Mouse (Mus musculus): ENCODE data around the gene Pax7.

Gene Pax7

DNA sequence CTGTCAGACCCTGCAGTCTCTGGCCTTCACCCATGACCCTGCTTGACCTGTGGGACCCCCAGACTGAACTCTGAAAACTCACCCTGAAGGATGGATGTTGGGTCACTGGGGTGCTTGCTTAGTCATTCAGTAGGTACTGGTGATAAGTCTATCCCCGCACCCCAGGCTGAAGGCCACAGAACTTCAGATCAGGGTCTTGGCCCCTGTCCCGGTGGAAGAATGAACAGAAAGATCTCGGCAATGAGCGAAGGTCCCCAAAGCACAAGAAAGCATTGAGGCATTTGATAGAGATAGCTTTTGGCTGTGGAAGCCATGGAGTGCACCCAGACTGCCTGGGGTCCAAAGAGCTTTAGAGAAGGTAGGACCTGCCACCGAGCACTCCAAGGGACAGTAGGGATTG is 82.4 kb downstream of the Pax7 start:
- no peak for DNase-seq (ENCODE audit: extremely low spot score)

DNA sequence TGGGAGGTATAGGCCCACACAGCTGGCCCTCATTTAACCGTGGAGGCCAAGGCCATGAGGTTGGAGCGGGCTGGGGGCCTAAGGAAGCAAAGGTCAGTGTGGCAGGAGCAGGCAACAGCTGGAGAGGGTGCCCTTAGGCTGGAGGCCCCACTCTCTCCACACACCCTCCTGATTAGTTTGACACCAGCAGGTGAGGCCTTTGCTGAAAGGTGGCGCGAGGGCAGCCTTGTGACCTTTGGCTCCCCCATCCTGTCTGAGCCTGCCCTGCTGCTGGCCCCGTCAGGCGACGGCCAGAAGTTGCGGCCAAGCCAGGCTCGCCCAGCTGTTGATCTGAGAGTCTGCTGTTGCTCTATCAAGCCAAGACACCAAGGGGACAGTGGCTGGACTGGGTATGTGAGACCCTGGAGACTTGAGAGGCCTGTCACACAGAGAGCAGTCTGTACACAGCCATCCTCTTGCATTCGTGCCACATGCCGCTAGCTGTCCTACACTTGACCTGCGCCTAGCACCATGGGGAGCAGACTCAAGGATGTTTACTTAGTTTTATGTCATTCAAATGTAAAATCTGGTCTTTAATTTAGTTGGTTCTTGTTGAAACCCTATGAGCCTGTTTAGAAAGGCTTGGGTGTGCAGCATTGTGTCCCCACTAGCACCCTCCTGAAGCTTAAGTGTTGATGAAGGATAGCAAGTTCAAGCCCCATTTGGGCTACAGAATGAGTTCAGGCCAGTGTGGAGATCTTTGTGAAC is 86.0 kb downstream of the Pax7 start:
- peak; percentile 64 for DNase-seq (ENCODE audit: extremely low spot score)

GRCm38 (mm10) chr4:139746177-139746576 is 87.2 kb downstream of the Pax7 start:
- DNase-seq (ENCODE audit: extremely low spot score), result no peak

DNA sequence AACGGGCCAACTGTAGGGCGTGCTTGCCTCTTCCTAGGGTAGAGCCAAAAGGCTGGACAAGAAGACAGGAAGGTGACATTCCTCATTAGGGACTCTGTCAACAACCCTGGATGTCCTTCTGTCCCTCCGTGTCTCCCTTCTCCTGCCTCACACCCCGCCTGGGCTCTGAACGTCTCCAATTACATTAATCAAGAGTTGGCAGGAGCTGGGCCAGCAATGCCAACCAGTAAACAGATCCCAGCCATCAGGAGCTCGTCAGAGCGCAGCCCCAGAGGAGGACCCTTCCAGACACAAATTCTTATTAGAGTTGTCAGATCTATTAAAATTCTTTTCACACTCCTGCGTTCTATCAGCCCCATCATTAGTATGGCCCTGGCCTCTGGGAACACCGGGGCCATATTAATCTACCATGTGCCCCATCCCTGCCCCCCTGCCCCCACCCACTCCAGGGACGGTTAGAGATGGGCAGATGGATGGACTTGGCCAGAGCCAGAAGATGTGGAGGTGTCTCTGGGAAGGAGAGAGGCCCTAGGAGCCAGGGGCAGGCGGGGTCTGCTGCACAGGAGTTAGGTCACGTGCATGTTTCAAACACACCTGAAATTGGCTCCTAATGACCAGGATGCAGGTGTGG is 88.4 kb downstream of the Pax7 start:
- no peak for DNase-seq (ENCODE audit: extremely low spot score)

GRCm38 (mm10) chr4:139743626-139744025 is 89.7 kb downstream of the Pax7 start:
- DNase-seq (ENCODE audit: extremely low spot score), result no peak

DNA sequence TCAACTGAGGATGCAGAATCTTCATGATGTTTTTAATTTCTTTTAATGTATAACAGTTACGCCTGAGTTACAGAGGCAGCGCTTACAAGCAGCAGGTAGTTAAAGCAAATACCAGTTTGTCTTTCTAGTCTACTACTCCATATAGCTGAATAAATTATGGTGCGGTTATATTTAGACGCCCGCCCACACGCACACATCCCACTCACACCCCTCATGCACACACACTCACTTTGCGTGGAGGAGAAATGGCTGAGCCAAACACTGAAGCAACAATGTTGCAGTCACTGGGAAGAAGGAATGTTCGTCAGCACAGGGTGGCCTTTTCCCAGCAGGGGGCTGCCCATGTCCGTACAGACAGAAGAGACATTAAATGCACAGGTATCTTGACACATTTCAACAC is 96.3 kb downstream of the Pax7 start:
- no peak for DNase-seq (ENCODE audit: extremely low spot score)

- DNase-seq (ENCODE audit: extremely low spot score), result no peak
Observed at GRCm38 (mm10) chr4:139727101-139727500, 106.2 kb downstream of the Pax7 start.

DNA sequence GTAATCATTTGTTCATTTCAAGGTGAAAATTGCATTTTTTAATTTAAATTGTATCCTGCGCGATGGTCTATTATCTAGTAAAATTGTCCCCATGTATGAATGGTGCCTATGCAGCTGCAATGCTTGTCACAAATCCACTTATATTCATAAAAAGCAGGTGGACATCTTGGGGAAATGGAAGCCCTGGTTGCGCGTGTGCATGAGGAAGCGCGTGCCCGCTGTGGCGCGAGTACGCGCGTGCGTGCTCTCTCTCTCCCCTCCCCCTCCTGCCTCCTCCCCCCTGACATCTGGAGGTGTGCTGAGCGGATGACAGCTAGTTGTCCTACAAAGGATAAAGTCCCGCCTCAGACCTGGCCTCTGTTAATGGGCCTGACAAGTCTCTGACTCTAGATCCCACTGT is 107.9 kb downstream of the Pax7 start:
- no peak for DNase-seq (ENCODE audit: extremely low spot score)

DNA sequence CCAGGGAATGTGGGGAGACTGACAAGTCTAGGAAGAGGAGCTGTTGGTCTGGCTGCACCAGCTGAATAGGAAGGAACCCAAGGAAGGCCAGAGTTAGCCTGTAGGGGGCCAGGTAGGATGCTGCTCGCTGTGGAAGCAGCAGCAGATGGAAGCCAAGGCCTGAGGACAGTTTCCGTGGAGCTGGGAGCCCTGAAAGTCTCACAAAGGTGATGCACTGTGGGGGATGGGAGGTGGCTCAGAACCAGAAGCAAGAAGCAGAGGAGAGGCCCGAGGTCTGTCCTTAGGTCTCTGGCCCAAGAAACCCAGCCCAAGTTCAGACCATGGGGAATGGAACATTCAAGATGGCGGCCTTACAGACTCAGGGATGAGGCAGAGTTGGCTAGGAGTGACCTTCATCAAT is 109.0 kb downstream of the Pax7 start:
- no peak for DNase-seq (ENCODE audit: extremely low spot score)

DNA sequence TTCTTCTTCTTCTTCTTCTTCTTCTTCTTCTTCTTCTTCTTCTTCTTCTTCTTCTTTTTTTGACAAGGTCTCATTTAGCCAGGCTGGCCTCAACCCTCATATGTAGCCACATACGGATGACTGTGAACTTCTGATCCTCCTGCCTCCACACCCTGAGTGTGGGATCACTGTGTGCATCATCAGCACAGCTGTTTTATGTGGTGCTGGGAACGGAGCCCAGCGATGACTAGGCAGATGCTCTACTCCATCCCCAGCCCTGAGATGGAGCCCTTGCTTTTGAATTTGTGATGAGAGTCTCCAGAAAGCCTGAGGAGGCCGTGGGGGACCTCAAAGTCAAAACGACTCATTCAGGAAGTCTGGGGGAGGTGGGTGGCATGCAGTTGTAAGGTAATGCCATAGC is 114.3 kb downstream of the Pax7 start:
- no peak for DNase-seq (ENCODE audit: extremely low spot score)

DNA sequence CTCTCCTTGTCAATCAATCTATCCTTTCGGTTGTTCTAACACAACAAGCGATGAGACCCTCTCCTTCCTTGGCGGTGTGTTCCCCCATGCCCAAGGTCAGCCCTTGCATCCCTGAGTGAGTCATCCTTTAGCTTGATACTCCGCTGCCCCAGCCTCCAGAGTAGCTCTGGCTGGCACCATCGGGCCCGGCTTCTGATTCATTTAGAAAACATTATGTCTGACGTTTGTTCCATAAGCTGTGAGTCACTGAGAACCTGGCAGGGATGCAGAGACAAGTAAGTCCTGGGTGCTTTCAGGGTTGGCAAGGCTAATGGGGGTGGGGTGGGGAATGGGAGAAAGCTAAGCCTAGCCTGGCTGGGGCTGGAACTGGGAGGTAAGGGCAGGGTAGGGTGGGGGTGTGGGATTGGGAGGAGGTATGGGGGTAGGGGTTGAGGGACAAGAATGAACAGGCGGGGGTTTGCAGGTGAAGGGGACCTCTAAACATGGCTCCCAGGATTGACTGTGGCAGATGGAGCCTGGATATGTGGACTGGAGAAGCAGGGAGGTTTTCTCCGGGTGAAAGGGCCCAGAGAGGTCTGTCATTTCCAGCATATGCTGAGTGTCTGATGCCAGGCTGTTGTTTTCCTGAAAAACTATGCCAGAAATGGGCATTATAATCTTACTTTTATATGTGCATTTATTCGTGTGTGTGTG is 116.7 kb downstream of the Pax7 start:
- no peak for DNase-seq (ENCODE audit: extremely low spot score)

- peak; percentile 29 for DNase-seq (ENCODE audit: extremely low spot score)
Observed at GRCm38 (mm10) chr4:139715241-139715932, 117.9 kb downstream of the Pax7 start.

- DNase-seq (ENCODE audit: extremely low spot score), result no peak
Observed at GRCm38 (mm10) chr4:139710467-139711334, 122.6 kb downstream of the Pax7 start.

DNA sequence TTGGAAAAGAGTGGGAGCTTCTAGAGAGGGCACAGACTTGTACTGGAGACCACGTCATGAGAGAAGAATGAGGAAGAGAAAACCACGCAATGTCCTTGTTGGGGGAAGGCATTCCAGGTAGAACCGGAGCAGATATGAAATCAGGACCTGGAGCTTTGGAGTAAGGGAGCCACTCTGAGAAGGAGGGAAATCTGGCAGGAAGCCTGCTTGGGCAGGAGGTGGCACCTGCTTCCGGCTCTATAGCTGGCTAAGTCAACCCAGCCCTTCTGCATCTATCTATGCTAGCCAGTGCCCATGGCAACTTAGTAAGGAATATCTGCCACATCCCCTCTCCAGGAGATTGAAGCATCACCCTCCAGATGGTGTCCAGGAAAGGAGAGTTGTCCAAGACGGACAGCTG is 127.3 kb downstream of the Pax7 start:
- DNase-seq (ENCODE audit: extremely low spot score), result no peak

DNA sequence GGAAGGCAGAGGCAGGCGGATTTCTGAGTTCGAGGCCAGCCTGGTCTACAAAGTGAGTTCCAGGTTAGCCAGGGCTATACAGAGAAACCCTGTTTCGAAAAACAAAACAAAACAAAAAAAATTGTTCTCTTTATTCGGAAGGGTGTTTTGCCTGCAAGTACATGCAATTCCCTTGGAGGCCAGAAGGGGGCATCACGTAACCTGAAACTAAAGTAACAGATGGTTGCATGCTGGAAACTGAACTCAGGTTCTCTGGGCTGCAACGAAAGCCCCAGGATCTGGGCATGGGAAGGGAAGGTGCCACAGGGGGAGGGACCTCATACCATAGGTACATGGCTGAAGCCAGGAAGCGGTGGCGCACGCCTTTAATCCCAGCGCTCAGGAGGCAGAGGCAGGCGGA is 129.9 kb downstream of the Pax7 start:
- DNase-seq (ENCODE audit: extremely low spot score), result no peak

- DNase-seq (ENCODE audit: extremely low spot score), result no peak
Observed at GRCm38 (mm10) chr4:139702914-139703313, 130.4 kb downstream of the Pax7 start.

DNA sequence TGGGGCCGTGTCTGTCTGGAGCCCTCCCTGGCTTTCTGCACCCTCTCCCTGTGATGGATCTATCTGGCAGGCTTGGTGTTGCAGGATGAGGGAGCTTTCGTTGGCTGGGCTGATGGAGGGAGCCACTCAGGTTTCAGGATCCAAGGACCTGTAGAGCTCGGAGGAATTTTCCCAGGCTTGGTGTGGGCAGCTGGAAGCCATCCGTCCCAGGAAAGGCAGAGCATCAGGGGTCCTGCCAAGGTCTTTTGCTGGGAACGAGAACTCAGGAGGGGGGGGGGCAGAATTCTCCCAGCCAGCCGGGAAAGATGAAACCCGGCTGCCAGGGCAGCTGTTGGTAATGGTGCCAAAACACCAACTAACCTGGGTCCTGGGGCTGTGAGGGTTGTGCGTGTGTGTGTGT is 134.7 kb downstream of the Pax7 start:
- DNase-seq (ENCODE audit: extremely low spot score), result no peak

DNA sequence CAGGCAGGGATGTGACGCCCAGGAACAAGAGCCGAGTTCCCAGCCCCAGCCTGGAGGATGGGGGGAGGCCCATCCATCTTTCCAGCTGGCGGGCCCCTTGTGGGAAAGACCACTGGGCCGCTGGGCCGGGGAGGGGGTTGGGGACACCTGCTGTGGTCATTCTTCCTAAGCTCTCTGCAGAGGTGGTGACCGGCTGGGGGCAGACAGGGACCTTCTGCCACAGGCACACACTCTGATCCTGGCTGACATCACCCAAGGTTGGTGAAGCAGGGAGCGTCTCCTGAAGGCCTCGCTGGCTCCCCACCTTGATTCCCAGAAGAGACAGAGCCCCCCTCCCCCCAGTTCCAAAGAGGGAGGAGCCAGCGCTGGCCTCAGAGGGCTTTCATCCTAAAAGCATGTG is 135.6 kb downstream of the Pax7 start:
- peak; percentile 59 for DNase-seq (ENCODE audit: extremely low spot score)

DNA sequence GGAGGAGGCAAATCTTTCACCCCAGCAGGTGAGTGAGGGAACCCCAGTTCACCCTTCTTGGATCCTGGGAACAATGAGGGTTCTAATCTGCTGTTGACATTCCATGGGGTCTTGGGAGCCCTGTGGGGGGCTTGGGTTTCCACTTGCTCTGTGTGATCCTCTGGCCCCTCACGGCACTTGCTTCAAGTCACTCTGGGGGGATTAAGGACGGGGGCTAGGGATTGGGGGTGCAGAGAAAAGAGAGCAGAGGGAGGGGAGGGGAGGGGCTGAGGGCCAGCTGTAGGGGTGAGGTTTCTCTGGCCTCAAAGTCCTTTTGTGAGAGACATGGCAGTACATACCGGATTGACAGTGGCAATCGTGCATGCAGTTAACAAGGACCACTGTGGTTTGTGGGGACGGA is 140.0 kb downstream of the Pax7 start:
- no peak for DNase-seq (ENCODE audit: extremely low spot score)

DNA sequence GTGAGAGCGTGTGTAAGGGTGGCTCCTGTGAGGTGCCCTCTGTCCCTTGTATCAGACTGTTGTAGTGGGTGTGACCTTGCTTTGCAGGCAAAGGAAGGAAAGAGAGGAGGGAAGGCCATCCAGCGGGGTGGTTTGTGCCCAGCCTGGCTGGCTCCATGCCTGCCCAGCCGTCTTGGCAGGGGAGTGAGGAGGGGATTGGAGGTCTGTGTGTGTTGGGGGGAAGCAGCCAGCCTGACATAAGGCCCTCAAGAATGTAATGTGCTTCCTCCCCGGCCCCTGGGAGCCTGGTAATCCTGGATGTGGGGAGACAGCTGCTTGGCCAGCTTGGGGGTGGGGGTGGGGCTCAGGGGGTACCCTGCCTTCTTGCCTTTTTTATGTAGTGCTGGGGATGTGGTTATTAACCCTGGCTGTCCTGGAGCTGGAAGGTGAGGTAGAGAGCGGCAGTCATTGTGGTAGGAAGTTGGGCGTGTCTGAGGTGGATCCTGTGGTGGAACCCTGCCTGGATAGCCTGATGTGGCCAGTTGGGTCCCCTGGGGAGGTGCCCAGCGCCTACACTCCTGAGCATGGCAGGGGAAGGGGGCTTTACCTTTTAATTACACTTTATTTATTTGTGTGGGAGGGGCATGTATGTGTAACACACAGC is 143.6 kb downstream of the Pax7 start:
- DNase-seq (ENCODE audit: extremely low spot score), result no peak

DNA sequence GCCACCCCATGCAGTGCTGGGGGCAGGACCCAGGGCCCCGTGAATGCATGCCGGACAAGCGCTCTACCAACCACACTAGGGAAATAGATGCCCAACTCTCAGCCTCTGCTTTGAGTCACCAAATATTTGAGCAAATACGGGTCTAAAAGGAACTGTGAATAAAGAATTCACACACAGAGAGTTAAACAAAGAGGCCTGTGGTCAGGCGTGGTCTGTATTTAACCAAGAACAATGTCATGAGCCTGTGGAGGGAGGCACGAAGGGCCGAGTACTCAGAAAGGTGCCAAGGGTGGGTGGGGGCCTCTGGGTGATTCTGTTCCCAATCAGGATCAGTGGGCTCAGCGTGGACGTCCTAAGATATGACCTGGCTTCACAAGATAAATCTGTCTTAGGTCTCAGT is 145.3 kb downstream of the Pax7 start:
- no peak for DNase-seq (ENCODE audit: extremely low spot score)

Measured in embryo, embryonic 9.5 days (tissue).